Mouse (Mus musculus) megakaryocyte, embryonic 14.5 days (primary cell): ENCODE results near the gene Gfm2.

Experiments used
- FLI1 ChIP-seq: IDR thresholded peaks from 2 replicates; pipeline ENCODE4 v1.6.1; 2012; ENCODE audit warnings: low read length, inconsistent platforms, mixed read lengths
- GATA1 ChIP-seq: IDR thresholded peaks from 3 replicates; pipeline ENCODE4 v1.6.1; 2012; ENCODE audit warnings: mixed read lengths, low read length, inconsistent platforms, borderline replicate concordance

GRCm38 (mm10) chr13:97145834-97146233 is 8.1 kb downstream of the Gfm2 start:
- TF ChIP-seq GATA1, result no peak
- TF ChIP-seq FLI1, result no peak
